Mouse (Mus musculus) embryonic fibroblast, embryonic 13.5 days (primary cell): ENCODE results near the gene Gusb.

ENCODE experiments used
- CTCF ChIP-seq: IDR thresholded peaks from 2 replicates; pipeline ENCODE4 v1.5.1; 2011; ENCODE audit warnings: mild to moderate bottlenecking, control low read depth, low read length, moderate library complexity, borderline replicate concordance; ENCODE audit not compliant: insufficient read depth
- POLR2A ChIP-seq: IDR thresholded peaks from 2 replicates; pipeline ENCODE4 v1.6.1; 2011; ENCODE audit warnings: low read depth, mild to moderate bottlenecking, control low read depth, low read length, moderate library complexity

DNA sequence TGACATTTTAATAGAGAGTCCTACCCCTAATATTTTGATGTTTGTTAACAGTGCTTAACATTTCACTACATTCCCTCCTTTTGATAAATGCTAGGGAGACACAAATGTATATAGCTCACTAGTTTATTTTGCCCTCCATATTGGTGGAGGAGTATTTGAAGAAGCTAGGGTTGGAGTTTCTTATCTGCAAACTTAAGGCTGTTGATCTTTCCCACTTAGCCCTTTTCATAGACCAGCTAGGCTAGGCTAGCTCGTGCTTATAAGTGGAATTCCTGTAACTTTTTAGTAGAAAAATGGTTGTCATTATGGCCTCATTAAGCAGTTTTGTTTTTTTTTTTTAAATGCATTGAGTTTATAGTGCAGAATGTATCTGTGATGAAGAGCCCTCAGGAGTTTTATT, 59.4 kb downstream of the Gusb start:
- TF ChIP-seq POLR2A = no peak
- TF ChIP-seq CTCF = no peak
